In genomic region chr12:31092481-31092880, GRCm38 (mm10) we compare ENCODE assay signal across 22 mouse cellular contexts. TPM values are rescaled to one million over a fixed set of nuclear protein-coding genes. Genes with fewer than 3 reads are reported as not detected.
DNase-seq lines count a peak whose midpoint lies in the region; TF ChIP-seq lines count a peak whose summit lies in the region.
"Had no signal": no experiment of that assay in that cellular context is flagged by ENCODE, and none has a peak within 500 bp of the region (broad histone marks: within the 10 kb centered on the region; RNA-seq: fewer than 3 reads in every experiment).

No protein-coding gene starts in this region.

- H3K36me3 ChIP-seq in ES-Bruce4 (ENCODE audit: control insufficient read depth, insufficient read depth, low read length, poor library complexity, severe bottlenecking): no peaks in the 10 kb centered on the region
- H3K36me3 ChIP-seq: embryonic facial prominence, embryonic 10.5 days; embryonic facial prominence, embryonic 12.5 days; forebrain, embryonic 15.5 days had no signal

- H3K4me1 ChIP-seq in ES-Bruce4 (ENCODE audit: control insufficient read depth, insufficient read depth, low read length): no peaks in the 10 kb centered on the region
- H3K4me1 ChIP-seq: embryonic facial prominence, embryonic 10.5 days; embryonic facial prominence, embryonic 12.5 days; forebrain, embryonic 13.5 days; forebrain, embryonic 15.5 days had no signal

- no peak for TF ChIP-seq CTCF in ES-Bruce4 (IDR thresholded peaks at IDR 0.05; ENCODE audit: low read depth, low read length)

- no peaks in the 10 kb centered on the region for H3K27me3 ChIP-seq in ES-Bruce4 (ENCODE audit: control insufficient read depth, insufficient read depth, low read length, poor library complexity, severe bottlenecking)
- H3K27me3 ChIP-seq: CH12.LX; embryonic facial prominence, embryonic 12.5 days; forebrain, embryonic 13.5 days; forebrain, embryonic 15.5 days had no signal

- TF ChIP-seq EP300 in ES-Bruce4 (IDR thresholded peaks at IDR 0.05; ENCODE audit: insufficient read depth, low read depth, low read length): peak; percentile 75

- no peak overlapping the region for H3K9ac ChIP-seq in ES-Bruce4 (ENCODE audit: low read depth, poor library complexity, severe bottlenecking)
- H3K9ac ChIP-seq: embryonic facial prominence, embryonic 12.5 days; forebrain, embryonic 13.5 days; forebrain, embryonic 15.5 days; forebrain, postnatal 0 days had no signal

- no peaks in the 10 kb centered on the region for H3K9me3 ChIP-seq in ES-Bruce4 (replicated peaks; ENCODE audit: control insufficient read depth, insufficient read depth, low read length, poor library complexity, severe bottlenecking)
- H3K9me3 ChIP-seq: embryonic facial prominence, embryonic 10.5 days; embryonic facial prominence, embryonic 12.5 days; forebrain, embryonic 13.5 days; forebrain, embryonic 15.5 days had no signal

- 0 out of 2 replicates have a peak overlapping the region, but pooled peaks have one; percentile 1 for H3K27ac ChIP-seq in ES-Bruce4 (ENCODE audit: insufficient read depth, low read length)
- H3K27ac ChIP-seq: embryonic facial prominence, embryonic 10.5 days; embryonic facial prominence, embryonic 12.5 days; forebrain, embryonic 13.5 days; forebrain, embryonic 15.5 days had no signal

- no peak overlapping the region for H3K4me3 ChIP-seq in ES-Bruce4 (ENCODE audit: low read depth, low read length)
- H3K4me3 ChIP-seq: embryonic facial prominence, embryonic 10.5 days; embryonic facial prominence, embryonic 12.5 days; forebrain, embryonic 13.5 days; forebrain, embryonic 15.5 days had no signal

- TF ChIP-seq POLR2A in ES-Bruce4 (IDR thresholded peaks at IDR 0.05; ENCODE audit: insufficient read depth, low read length): no peak

- DNase-seq in adrenal gland, postnatal 14 days: peak; percentile 34
- DNase-seq in adrenal gland, adult 2 months: no peak
- DNase-seq in ES-CJ7 (ENCODE audit: low read depth, low spot score) (peak; percentile 83), R1 (ENCODE audit: low read depth, low spot score) (peak; percentile 87)
- DNase-seq in right cerebral cortex, postnatal 14 days: no peak
- DNase-seq in cerebellum, adult 9-11 months: no peak
- no peak for DNase-seq in lung, postnatal 10 days
- DNase-seq: adrenal gland, adult 8-10 months; cerebellum, adult 11 months; cerebellum, adult 18-20 months; cerebellum, adult 8-10 months; cerebellum, postnatal 10 days; cerebellum, postnatal 25 days; forebrain, postnatal 0 days had no signal

RNA-seq across cellular contexts. Expression of gene Fam110c, which starts 18.8 kb away (rescaled TPM):
- 0.38 and 0.48 TPM in 2 replicates for total RNA-seq in adrenal gland, postnatal 14 days (2021)
- under 1 TPM; 0.55 to 0.93 TPM for total RNA-seq in adrenal gland, adult 2 months (2021)
- polyA plus RNA-seq in adrenal gland, adult 2 months (2012; rRNA removed): 0.47 and 0.58 TPM in 2 replicates
- polyA plus RNA-seq in ES-Bruce4 (2011; ENCODE audit: insufficient read depth, insufficient read length, low read depth, missing spikeins): 1.9 and 2.6 TPM in 2 replicates
- total RNA-seq: CH12.LX had no signal
- polyA plus RNA-seq: brain, embryonic 14.5 days; cortical plate, adult 2 months; forebrain, embryonic 15.5 days; forebrain, postnatal 0 days had no signal

Comparison
In these comparisons a context has a peak if more than half of its experiments do, and no peak if none do; other contexts are left out.
1. DNase-seq: peak in adrenal gland, postnatal 14 days (single experiment), ES-CJ7 (single experiment) and R1 (single experiment); none in adrenal gland, adult 2 months (single experiment), right cerebral cortex, postnatal 14 days (single experiment), cerebellum, adult 9-11 months (single experiment) and lung, postnatal 10 days (single experiment).